Mouse (Mus musculus) CH12.LX (cell line): ENCODE results near the gene Ajm1.

ENCODE experiments used
- CTCF ChIP-seq, 2 experiments: IDR thresholded peaks in 1 of 2; conservative IDR thresholded peaks in 1 of 2; 2 replicates each; pipeline ENCODE4 v1.5.1; 2011 to 2012; ENCODE audit warnings: low read depth in 2 of 2, low read length in 2 of 2, improper control_type of control experiment in 1 of 2, inconsistent platforms in 1 of 2, mild to moderate bottlenecking in 1 of 2, moderate library complexity in 1 of 2
- ELF1 ChIP-seq: IDR thresholded peaks from 2 replicates; pipeline ENCODE4 v1.6.1; 2014; ENCODE audit warnings: low read depth, mild to moderate bottlenecking, inconsistent platforms, low read length, improper control_type of control experiment
- IRF4 ChIP-seq: IDR thresholded peaks from 2 replicates; pipeline ENCODE4 v1.6.1; 2014; ENCODE audit warnings: low read depth, mild to moderate bottlenecking, inconsistent platforms, low read length, improper control_type of control experiment
- JUND ChIP-seq: conservative IDR thresholded peaks from 2 replicates; pipeline ENCODE4 v1.6.1; 2011; ENCODE audit warnings: low read depth, low read length, improper control_type of control experiment
- MYC ChIP-seq: IDR thresholded peaks from 2 replicates; pipeline ENCODE4 v1.6.1; 2011; ENCODE audit warnings: low read depth, mild to moderate bottlenecking, improper control_type of control experiment, low read length
- NRF1 ChIP-seq: IDR thresholded peaks from 2 replicates; pipeline ENCODE4 v1.6.1; 2014; ENCODE audit warnings: low read depth, mild to moderate bottlenecking, inconsistent platforms, low read length, improper control_type of control experiment, moderate library complexity
- UBTF ChIP-seq: IDR thresholded peaks from 2 replicates; pipeline ENCODE4 v1.6.1; 2012; ENCODE audit warnings: low read depth, mild to moderate bottlenecking, inconsistent platforms, low read length, improper control_type of control experiment, moderate library complexity
- USF1 ChIP-seq: IDR thresholded peaks from 2 replicates; pipeline ENCODE4 v1.6.1; 2014; ENCODE audit warnings: low read depth, mild to moderate bottlenecking, inconsistent platforms, low read length, improper control_type of control experiment
- ZKSCAN1 ChIP-seq: IDR thresholded peaks from 2 replicates; pipeline ENCODE4 v1.6.1; 2012; ENCODE audit warnings: low read depth, inconsistent platforms, low read length, improper control_type of control experiment, borderline replicate concordance
- ZMIZ1 ChIP-seq: IDR thresholded peaks from 2 replicates; pipeline ENCODE4 v1.6.1; 2012; ENCODE audit warnings: low read depth, mild to moderate bottlenecking, inconsistent platforms, low read length, improper control_type of control experiment
- ZNF384 ChIP-seq: IDR thresholded peaks from 2 replicates; pipeline ENCODE4 v1.6.1; 2012; ENCODE audit warnings: low read depth, low read length, improper control_type of control experiment, inconsistent platforms

- no peak for TF ChIP-seq IRF4
- TF ChIP-seq ZKSCAN1: no peak
- TF ChIP-seq UBTF: no peak
- TF ChIP-seq JUND: no peak
- no peak for TF ChIP-seq ELF1
- no peak for TF ChIP-seq USF1
- TF ChIP-seq CTCF (conservative IDR thresholded peaks at IDR 0.05 in 1 of 2, IDR thresholded peaks at IDR 0.05 in 1 of 2; ENCODE audit: low read depth in 2 of 2, low read length in 2 of 2): no peak
- TF ChIP-seq ZMIZ1: no peak
- TF ChIP-seq NRF1: no peak
- TF ChIP-seq ZNF384: no peak
- TF ChIP-seq MYC: no peak
These were observed 2.0 kb upstream of the Ajm1 start for GRCm38 (mm10) chr2:25583571-25583970.
